Mouse (Mus musculus): ENCODE data around the gene P2rx3. TPM values are rescaled to one million over a fixed set of nuclear protein-coding genes. Genes with fewer than 3 reads are reported as not detected.

The P2rx3 gene
- polyA plus RNA-seq, 1 experiment from 2014 or later: 0.44 TPM

Other genes with a start within 250 kb of the P2rx3 start
- gene Ube2l6, start 238.6 kb downstream of the P2rx3 start, polyA plus RNA-seq (2014; fragmentation: Nextera tagmentation; extraction: Ambion mirVana): 95.9 and 105 TPM in 2 replicates
- 0.37 and 0.49 TPM in 2 replicates for gene Smtnl1, start 214.8 kb downstream of the P2rx3 start, polyA plus RNA-seq (2014; fragmentation: Nextera tagmentation; extraction: Ambion mirVana)
- gene Timm10, start 210.5 kb downstream of the P2rx3 start, polyA plus RNA-seq (2014; fragmentation: Nextera tagmentation; extraction: Ambion mirVana): 76.8 and 77.9 TPM in 2 replicates
- gene Slc43a1, start 198.6 kb downstream of the P2rx3 start, polyA plus RNA-seq (2014; fragmentation: Nextera tagmentation; extraction: Ambion mirVana): 36.1 and 41.4 TPM in 2 replicates
- 0.23 and 1.1 TPM in 2 replicates for gene Rtn4rl2, start 150.8 kb downstream of the P2rx3 start, polyA plus RNA-seq (2014; fragmentation: Nextera tagmentation; extraction: Ambion mirVana)
- 48.2 and 52.5 TPM in 2 replicates for gene Slc43a3, start 100.9 kb downstream of the P2rx3 start, polyA plus RNA-seq (2014; fragmentation: Nextera tagmentation; extraction: Ambion mirVana)
- gene Prg2, start 57.0 kb downstream of the P2rx3 start, polyA plus RNA-seq (2014; fragmentation: Nextera tagmentation; extraction: Ambion mirVana): 0.73 and 1.1 TPM in 2 replicates
- 0.24 and 0.37 TPM in 2 replicates for gene Prg3, start 49.2 kb downstream of the P2rx3 start, polyA plus RNA-seq (2014; fragmentation: Nextera tagmentation; extraction: Ambion mirVana)
- gene Ssrp1, start 228 bp downstream of the P2rx3 start, polyA plus RNA-seq (2014; fragmentation: Nextera tagmentation; extraction: Ambion mirVana): 180 and 194 TPM in 2 replicates
- gene Tnks1bp1, start 10.6 kb upstream of the P2rx3 start, polyA plus RNA-seq (2014; fragmentation: Nextera tagmentation; extraction: Ambion mirVana): 7.0 TPM in 2 replicates
- 8.9 and 9.7 TPM in 2 replicates for gene Aplnr, start 98.8 kb upstream of the P2rx3 start, polyA plus RNA-seq (2014; fragmentation: Nextera tagmentation; extraction: Ambion mirVana)
- 0.07 and 0.24 TPM in 2 replicates for gene Lrrc55, start 159.7 kb upstream of the P2rx3 start, polyA plus RNA-seq (2014; fragmentation: Nextera tagmentation; extraction: Ambion mirVana)

Measured in heart, embryonic 11.5 days (tissue).